Mouse (Mus musculus) testis, adult 2 months (tissue): ENCODE measurements around the gene Nckap5.

Experiments used
- CTCF ChIP-seq: fragments of 200-500 bp; IDR thresholded peaks from 2 replicates; pipeline ENCODE4 v1.5.1; 2012; ENCODE audit warnings: low read depth, mild to moderate bottlenecking, inconsistent platforms, low read length, moderate library complexity; ENCODE audit not compliant: control insufficient read depth, insufficient read depth, insufficient replicate concordance
- POLR2A ChIP-seq: fragments of 200-500 bp; IDR thresholded peaks from 2 replicates; pipeline ENCODE4 v1.6.1; 2012; ENCODE audit warnings: low read depth, mild to moderate bottlenecking, inconsistent platforms, low read length, moderate library complexity; ENCODE audit not compliant: control insufficient read depth

GRCm38 (mm10) chr1:126534046-126534445, 296.6 kb downstream of the Nckap5 start:
- TF ChIP-seq CTCF, result no peak
- no peak for TF ChIP-seq POLR2A
